Mouse (Mus musculus): ENCODE results near the gene Ccdc175. TPM values are rescaled to one million over a fixed set of nuclear protein-coding genes. Genes with fewer than 3 reads are reported as not detected.

Gene Ccdc175
- polyA plus RNA-seq, 1 experiment from 2014 or later = not detected

DNA sequence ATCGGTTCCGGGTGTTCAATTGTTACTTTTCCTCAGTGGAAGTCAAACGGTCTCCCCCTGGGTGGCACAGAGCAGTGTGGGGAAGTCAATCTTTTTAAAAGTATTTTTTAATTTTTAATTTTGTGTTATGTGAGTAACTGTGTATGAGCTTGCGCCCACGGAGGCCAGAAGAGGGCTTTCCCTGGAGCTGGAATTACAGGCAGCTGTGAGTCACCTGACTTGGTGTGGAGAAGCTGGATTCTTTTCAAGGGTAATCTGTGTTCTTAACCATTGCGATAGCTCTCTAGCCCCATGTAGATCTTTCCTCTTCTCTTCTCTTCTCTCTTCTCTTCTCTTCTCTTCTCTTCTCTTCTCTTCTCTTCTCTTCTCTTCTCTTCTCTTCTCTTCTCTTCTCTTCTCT is 69.7 kb downstream of the Ccdc175 start:
- no peak for ATAC-seq (ENCODE audit: low read depth)

DNA sequence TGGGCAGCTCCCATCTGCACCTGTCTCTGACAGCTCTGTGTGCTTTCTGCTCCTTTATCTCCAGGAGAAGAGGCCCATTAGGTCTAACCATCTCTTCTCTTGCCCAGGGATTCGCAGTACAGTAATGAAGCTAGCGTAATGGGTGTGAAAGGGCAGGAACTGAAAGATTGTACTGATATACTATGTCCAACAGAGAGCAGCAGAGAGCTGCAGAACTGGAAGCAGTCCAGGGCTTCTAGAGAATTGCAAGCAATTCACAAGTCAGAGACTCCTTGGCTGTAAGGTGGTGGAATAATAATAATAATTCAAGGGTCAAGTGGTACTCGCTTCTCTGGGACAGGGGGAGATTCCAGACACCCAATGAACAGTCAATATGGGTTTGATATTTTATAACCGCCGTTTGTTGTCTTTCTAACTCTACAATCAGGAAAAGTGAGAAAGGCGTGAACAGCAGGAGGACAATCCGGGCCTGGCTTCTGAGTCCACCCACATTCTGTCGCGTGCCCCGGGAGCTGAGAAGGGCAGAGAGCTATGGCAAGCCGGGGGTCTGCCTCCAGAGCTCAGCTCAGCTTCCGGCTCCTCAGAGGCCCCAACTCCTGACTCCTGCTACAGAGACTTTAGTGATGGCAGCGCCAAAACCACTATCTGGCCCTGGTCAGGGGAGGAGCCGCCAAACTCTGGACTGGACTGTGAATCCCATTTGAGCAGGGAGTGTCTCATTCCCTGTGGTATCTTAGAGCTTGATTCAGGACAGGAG is 80.1 kb downstream of the Ccdc175 start:
- 27% methylated on average over 14 of the region's 14 CpGs for WGBS
- Histone ChIP-seq H3K36me3 (ENCODE audit: control insufficient read depth, insufficient read depth, low read length) (peaks cover 3% of the 10 kb centered on the region; the same call in 1 of the 2 replicates), H3K27me3 (ENCODE audit: control insufficient read depth, insufficient read depth, low read depth, low read length) (no peaks in the 10 kb centered on the region), H3K9ac (ENCODE audit: low read length) (no peak overlapping the region), H3K4me3 (ENCODE audit: low read length) (no peak overlapping the region), H3K27ac (ENCODE audit: low read length) (no peak overlapping the region), H3K4me2 (ENCODE audit: low read depth, low read length) (peak overlapping the region; percentile 18), H3K9me3 (ENCODE audit: control insufficient read depth, low read length) (no peaks in the 10 kb centered on the region), H3K4me1 (replicated peaks; ENCODE audit: control insufficient read depth, insufficient read depth, low read length) (no peaks in the 10 kb centered on the region; the same call in 1 of the 2 replicates)
- ATAC-seq (ENCODE audit: low read depth) = peak; percentile 51; the same call in 1 of the 2 replicates

More for the DNA sequence above, 69.7 kb downstream of the Ccdc175 start:
- H3K27me3 ChIP-seq (ENCODE audit: control insufficient read depth, insufficient read depth, low read depth, low read length) = no peaks in the 10 kb centered on the region
- H3K36me3 ChIP-seq (ENCODE audit: control insufficient read depth, insufficient read depth, low read length) = no peaks in the 10 kb centered on the region
- H3K9ac ChIP-seq (ENCODE audit: low read length) = no peak overlapping the region
- no peaks in the 10 kb centered on the region for H3K9me3 ChIP-seq (ENCODE audit: control insufficient read depth, low read length)
- H3K4me2 ChIP-seq (ENCODE audit: low read depth, low read length) = no peak overlapping the region
- WGBS = 71% methylated on average over 6 of the region's 6 CpGs
- no peak overlapping the region for H3K4me3 ChIP-seq (ENCODE audit: low read length)
- H3K27ac ChIP-seq (ENCODE audit: low read length) = no peak overlapping the region
- H3K4me1 ChIP-seq (replicated peaks; ENCODE audit: control insufficient read depth, insufficient read depth, low read length) = no peaks in the 10 kb centered on the region

DNA sequence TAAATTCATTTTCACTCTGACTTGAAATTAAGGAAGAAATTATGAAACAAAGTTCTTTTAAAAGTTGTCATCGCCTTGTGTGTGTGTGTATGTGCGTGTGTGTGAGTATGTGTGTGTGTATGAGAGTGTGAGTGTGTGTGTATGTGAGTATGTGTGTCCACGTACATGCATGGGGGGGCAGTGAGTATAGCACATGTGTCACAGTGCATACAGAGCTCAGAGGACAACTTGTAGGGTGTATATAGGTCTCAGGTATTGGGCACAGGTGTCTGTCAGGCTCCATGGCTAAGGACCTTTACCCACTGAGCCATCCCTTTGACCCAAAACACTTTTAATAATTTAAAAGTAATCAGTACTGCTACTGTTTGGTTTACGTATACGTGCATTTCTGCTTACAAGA is 80.8 kb downstream of the Ccdc175 start:
- H3K9me3 ChIP-seq (ENCODE audit: control insufficient read depth, low read length) = no peaks in the 10 kb centered on the region
- H3K4me3 ChIP-seq (ENCODE audit: low read length) = no peak overlapping the region
- H3K27ac ChIP-seq (ENCODE audit: low read length) = no peak overlapping the region
- WGBS = 82% methylated on average over 5 of the region's 5 CpGs
- H3K27me3 ChIP-seq (ENCODE audit: control insufficient read depth, insufficient read depth, low read depth, low read length) = no peaks in the 10 kb centered on the region
- no peak overlapping the region for H3K9ac ChIP-seq (ENCODE audit: low read length)
- H3K4me1 ChIP-seq (replicated peaks; ENCODE audit: control insufficient read depth, insufficient read depth, low read length) = no peaks in the 10 kb centered on the region; the same call in 1 of the 2 replicates
- peaks cover 3% of the 10 kb centered on the region; the same call in 1 of the 2 replicates for H3K36me3 ChIP-seq (ENCODE audit: control insufficient read depth, insufficient read depth, low read length)
- H3K4me2 ChIP-seq (ENCODE audit: low read depth, low read length) = no peak overlapping the region
- 0 out of 2 replicates have a peak, but pooled peaks have one; percentile 36 for ATAC-seq (ENCODE audit: low read depth)

DNA sequence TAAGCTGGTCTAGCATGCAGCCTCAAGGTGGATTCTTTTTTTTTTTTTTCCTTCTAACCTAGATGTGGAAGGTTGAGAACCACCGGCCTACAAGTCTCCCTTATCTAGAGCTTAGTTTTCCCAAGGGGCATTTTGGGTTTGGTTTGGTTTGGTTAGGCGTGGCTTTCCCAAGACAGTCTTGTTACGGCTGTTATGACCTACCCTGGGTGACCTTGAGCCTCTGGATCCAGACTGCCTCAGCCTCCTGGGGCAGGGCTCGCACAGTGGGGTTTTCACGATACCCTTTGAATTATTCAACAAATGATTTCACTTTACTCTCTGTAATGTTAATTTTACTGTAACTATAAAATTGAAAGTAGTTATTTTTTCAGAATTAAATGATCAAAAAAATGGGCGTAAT is 82.1 kb downstream of the Ccdc175 start:
- Histone ChIP-seq H3K36me3 (ENCODE audit: control insufficient read depth, insufficient read depth, low read length) (peaks cover 4% of the 10 kb centered on the region), H3K27me3 (ENCODE audit: control insufficient read depth, insufficient read depth, low read depth, low read length) (no peaks in the 10 kb centered on the region), H3K27ac (ENCODE audit: low read length) (no peak overlapping the region), H3K4me3 (ENCODE audit: low read length) (no peak overlapping the region), H3K4me1 (replicated peaks; ENCODE audit: control insufficient read depth, insufficient read depth, low read length) (no peaks in the 10 kb centered on the region; the same call in 1 of the 2 replicates), H3K4me2 (ENCODE audit: low read depth, low read length) (no peak overlapping the region), H3K9ac (ENCODE audit: low read length) (no peak overlapping the region), H3K9me3 (ENCODE audit: control insufficient read depth, low read length) (no peaks in the 10 kb centered on the region)
- WGBS = 85% methylated on average over 6 of the region's 6 CpGs
- ATAC-seq (ENCODE audit: low read depth) = no peak

DNA sequence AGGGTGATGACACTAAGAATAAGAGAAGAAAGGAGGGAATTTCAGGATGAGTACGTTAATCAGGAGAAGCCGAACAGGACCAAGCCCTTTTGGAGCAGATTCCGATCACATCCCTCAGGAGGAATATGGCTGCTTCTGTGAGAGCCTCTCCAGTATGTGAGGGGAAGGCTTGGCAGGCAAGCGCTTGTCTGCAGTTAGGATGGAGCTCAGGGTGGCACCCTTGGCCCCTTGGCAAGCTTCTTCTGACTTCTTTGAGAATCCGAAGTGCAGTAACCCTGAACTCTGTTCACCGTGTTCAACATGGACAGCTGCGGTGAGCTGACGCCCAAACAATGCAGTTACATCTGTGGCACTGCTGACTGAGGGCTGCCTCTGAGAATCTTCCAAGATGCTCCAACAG is 87.9 kb downstream of the Ccdc175 start:
- Histone ChIP-seq H3K27ac (ENCODE audit: low read length) (no peak overlapping the region), H3K36me3 (ENCODE audit: control insufficient read depth, insufficient read depth, low read length) (peaks cover 36% of the 10 kb centered on the region), H3K4me3 (ENCODE audit: low read length) (no peak overlapping the region), H3K4me1 (replicated peaks; ENCODE audit: control insufficient read depth, insufficient read depth, low read length) (no peaks in the 10 kb centered on the region), H3K27me3 (ENCODE audit: control insufficient read depth, insufficient read depth, low read depth, low read length) (no peaks in the 10 kb centered on the region), H3K9ac (ENCODE audit: low read length) (no peak overlapping the region), H3K4me2 (ENCODE audit: low read depth, low read length) (no peak overlapping the region), H3K9me3 (ENCODE audit: control insufficient read depth, low read length) (no peaks in the 10 kb centered on the region)
- 94% methylated on average over 8 of the region's 8 CpGs for WGBS
- ATAC-seq (ENCODE audit: low read depth) = no peak

DNA sequence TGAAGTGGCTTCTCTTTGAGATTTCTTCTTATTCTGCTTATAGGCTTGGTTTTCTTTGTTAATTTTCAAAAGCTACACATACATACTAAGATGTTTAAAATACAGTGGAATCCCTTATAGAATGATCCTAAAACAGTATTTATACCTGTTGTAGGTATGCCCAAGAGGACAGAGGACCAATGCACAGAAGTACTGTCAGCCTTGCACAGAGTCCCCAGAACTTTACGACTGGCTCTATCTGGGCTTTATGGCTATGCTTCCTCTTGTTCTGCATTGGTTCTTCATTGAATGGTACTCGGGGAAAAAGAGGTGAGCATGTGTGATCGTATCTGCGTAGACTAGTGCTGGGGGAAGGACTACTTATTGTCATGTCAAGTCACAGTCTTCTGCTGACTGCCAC is 95.0 kb downstream of the Ccdc175 start:
- WGBS = 91% methylated on average over 4 of the region's 4 CpGs
- no peak for ATAC-seq (ENCODE audit: low read depth)
- H3K27ac ChIP-seq (ENCODE audit: low read length) = no peak overlapping the region
- H3K9me3 ChIP-seq (ENCODE audit: control insufficient read depth, low read length) = no peaks in the 10 kb centered on the region
- H3K36me3 ChIP-seq (ENCODE audit: control insufficient read depth, insufficient read depth, low read length) = peaks cover 13% of the 10 kb centered on the region; the same call in 1 of the 2 replicates
- H3K4me2 ChIP-seq (ENCODE audit: low read depth, low read length) = no peak overlapping the region
- H3K27me3 ChIP-seq (ENCODE audit: control insufficient read depth, insufficient read depth, low read depth, low read length) = no peaks in the 10 kb centered on the region
- H3K4me1 ChIP-seq (replicated peaks; ENCODE audit: control insufficient read depth, insufficient read depth, low read length) = peaks cover 14% of the 10 kb centered on the region
- H3K4me3 ChIP-seq (ENCODE audit: low read length) = no peak overlapping the region
- no peak overlapping the region for H3K9ac ChIP-seq (ENCODE audit: low read length)

DNA sequence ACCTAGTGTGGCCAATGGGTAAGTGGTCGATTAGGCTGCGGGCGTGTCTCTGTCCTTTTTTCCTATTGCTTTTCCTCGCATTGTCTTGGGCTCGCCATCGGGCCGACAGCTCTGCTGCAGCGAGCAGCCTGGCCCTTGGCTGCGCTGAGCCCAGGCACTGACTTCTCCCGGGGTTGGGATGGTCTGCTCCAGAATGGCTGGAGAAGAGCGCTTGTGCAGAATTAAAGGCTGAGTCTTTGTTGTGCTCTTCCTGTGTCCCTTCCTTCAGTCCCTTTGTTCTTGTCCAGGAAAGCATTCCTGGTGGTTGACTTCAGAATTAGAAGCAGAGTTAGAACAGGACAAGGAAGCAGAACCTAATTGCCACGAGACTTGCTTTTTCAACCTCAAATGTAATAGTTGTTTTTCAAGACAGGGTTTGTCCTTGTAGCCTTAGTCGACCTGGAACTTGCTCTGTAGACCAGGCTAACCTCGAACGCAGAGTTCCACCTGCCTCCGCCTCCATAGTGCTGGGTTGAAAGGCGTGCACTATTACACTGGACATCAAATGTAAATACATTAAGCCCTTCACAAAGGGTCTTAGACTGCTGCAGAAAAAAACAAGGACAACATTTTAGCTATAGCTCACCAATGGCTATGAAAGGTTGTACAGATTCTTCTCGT is 98.5 kb downstream of the Ccdc175 start:
- Histone ChIP-seq H3K4me1 (replicated peaks; ENCODE audit: control insufficient read depth, insufficient read depth, low read length) (peaks cover 24% of the 10 kb centered on the region), H3K4me2 (ENCODE audit: low read depth, low read length) (peak overlapping the region; percentile 62), H3K9me3 (ENCODE audit: control insufficient read depth, low read length) (no peaks in the 10 kb centered on the region), H3K36me3 (ENCODE audit: control insufficient read depth, insufficient read depth, low read length) (0 out of 2 replicates have a peak, but pooled peaks cover 3% of the 10 kb centered on the region), H3K9ac (ENCODE audit: low read length) (peak overlapping the region; percentile 89), H3K4me3 (ENCODE audit: low read length) (peak overlapping the region; percentile 90), H3K27ac (ENCODE audit: low read length) (peak overlapping the region; percentile 98), H3K27me3 (ENCODE audit: control insufficient read depth, insufficient read depth, low read depth, low read length) (no peaks in the 10 kb centered on the region)
- ATAC-seq (ENCODE audit: low read depth) = no peak; the same call in 1 of the 2 replicates
- under 1% methylated on average over 18 of the region's 18 CpGs for WGBS

DNA sequence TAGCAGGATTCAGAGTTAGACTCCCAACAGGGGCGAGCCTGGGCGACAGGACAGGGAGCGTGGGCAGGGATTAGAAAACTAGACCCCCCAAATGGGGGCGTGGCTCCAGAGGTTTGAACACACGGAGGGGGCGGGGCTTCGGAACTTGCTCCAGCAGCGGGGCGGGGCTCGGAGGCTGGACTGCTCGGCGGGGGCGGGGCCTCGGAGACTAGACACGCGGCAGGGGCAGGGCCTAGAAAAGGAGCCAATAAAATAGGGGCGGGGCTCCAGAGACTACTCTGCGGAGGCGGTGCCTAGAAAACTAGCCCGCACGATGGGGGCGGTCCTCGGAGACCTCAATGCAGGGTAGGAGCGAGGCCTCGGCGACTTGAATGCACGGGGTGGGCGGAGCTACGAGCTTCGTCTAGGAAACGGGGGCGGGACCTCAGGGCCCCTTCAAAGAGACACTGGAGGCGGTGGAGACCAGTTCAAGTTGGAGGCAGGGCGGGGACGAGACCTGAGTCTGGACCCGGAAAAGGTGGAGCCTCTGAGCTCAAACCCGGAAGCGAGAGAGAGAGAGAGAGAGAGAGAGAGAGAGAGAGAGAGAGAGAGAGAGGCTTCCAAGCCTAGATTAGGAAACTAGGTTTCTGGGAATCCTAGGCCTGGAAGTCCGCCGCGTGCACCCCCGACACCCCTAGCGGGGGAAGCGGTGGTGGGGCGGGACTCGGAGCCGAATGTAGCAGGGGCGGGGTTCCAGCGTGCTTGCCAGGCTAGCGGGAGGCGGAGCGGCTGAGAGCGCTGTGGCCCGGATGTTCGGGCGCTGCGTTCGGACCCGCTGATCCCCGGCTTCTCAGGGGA is 99.3 kb downstream of the Ccdc175 start, which contains the start of the genes L3hypdh and Jkamp:
L3hypdh (minus strand) TSS at position 111 of the 837 bp plus-strand sequence.
Jkamp (plus strand) TSS at position 261 of the 837 bp plus-strand sequence.
- Histone ChIP-seq H3K4me2 (ENCODE audit: low read depth, low read length) (peak within 1 kb of the TSS; percentile 92), H3K27ac (ENCODE audit: low read length) (peak within 1 kb of the TSS; percentile 98), H3K9me3 (ENCODE audit: control insufficient read depth, low read length) (no peaks in the 10 kb centered on the region), H3K27me3 (ENCODE audit: control insufficient read depth, insufficient read depth, low read depth, low read length) (no peaks in the 10 kb centered on the region), H3K4me3 (ENCODE audit: low read length) (peak within 1 kb of the TSS; percentile 90), H3K4me1 (replicated peaks; ENCODE audit: control insufficient read depth, insufficient read depth, low read length) (peaks cover 24% of the 10 kb centered on the region), H3K9ac (ENCODE audit: low read length) (peak within 1 kb of the TSS; percentile 89), H3K36me3 (ENCODE audit: control insufficient read depth, insufficient read depth, low read length) (no peaks in the 10 kb centered on the region)
- peak; percentile 97 for ATAC-seq (ENCODE audit: low read depth)
- under 1% methylated on average over 52 of the region's 60 CpGs for WGBS

Measured in lung, embryonic 16.5 days (tissue).